Mouse (Mus musculus): ENCODE measurements around the gene C77080. TPM values are rescaled to one million over a fixed set of nuclear protein-coding genes. Genes with fewer than 3 reads are reported as not detected.

The C77080 gene
- 3.3 and 3.9 TPM in 2 replicates for polyA plus RNA-seq (2016; fragmentation: Nextera tagmentation; extraction: Ambion mirVana)

DNA sequence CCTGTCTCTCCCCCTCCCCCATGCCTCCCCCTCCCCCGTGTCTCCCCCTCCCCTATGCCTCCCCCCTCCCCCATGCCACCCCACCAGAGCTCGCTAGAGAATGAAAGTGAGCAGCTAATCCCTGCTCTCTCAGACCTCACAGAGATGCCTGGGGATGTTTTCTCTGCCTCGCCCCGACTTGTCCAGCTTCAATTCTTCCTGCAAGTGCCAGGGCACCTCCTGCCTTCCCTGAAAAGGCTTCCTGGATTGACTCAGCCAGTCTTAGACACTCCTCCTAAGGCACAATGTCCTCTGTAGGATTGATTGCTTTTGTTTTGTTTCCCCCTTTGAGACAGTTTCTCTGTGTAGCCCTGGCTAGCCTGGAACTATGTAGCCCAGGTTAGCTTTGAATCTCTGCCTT, at the start of gene C77080:
C77080 (minus strand) TSS at position 209 of the 400 bp plus-strand sequence.
- no peak for DNase-seq (ENCODE audit: extremely low spot score, low spot score)
- peaks cover 16% of the 10 kb centered on the region; the same call in 1 of the 2 replicates for H3K27me3 ChIP-seq (ENCODE audit: poor library complexity, severe bottlenecking)
- peaks cover 58% of the 10 kb centered on the region for H3K4me1 ChIP-seq
- H3K27ac ChIP-seq = peak within 1 kb of the TSS; percentile 76
- H3K4me3 ChIP-seq = no peak within 1 kb of the TSS
- H3K9me3 ChIP-seq = no peaks in the 10 kb centered on the region
- no peaks in the 10 kb centered on the region for H3K36me3 ChIP-seq (replicated peaks)
- WGBS = 0% methylated on average over 2 of the region's 4 CpGs

DNA sequence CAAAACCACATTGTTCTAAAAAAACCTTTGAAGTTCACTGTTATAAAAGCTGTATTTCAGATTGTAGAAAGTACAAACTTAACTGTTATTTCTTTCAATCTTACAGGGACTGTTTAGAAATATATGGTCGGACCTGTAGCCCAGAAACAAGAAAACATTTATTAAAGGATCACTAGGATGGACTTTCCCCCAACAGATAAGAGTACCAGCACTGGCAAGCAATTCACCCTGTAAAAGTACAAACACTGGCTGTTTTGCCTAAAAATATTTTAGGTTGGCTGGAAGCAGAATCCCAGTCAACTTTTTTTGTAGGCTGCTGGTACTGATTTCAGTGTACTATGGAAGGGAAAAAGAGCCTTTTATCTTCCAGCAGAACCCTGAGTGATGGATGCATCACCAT, 46.7 kb upstream of the C77080 start:
- Histone ChIP-seq H3K27ac (no peak overlapping the region), H3K36me3 (replicated peaks) (peaks cover 84% of the 10 kb centered on the region), H3K4me1 (no peaks in the 10 kb centered on the region), H3K27me3 (ENCODE audit: poor library complexity, severe bottlenecking) (no peaks in the 10 kb centered on the region), H3K4me3 (no peak overlapping the region), H3K9me3 (no peaks in the 10 kb centered on the region)
- no peak for DNase-seq (ENCODE audit: extremely low spot score, low spot score)
- 90% methylated on average over 1 of the region's 1 CpGs for WGBS

- no peak for DNase-seq (ENCODE audit: extremely low spot score, low spot score)
- H3K27me3 ChIP-seq (ENCODE audit: poor library complexity, severe bottlenecking) = no peaks in the 10 kb centered on the region
- peaks cover 47% of the 10 kb centered on the region for H3K36me3 ChIP-seq (replicated peaks)
- H3K27ac ChIP-seq = no peak overlapping the region
- H3K4me1 ChIP-seq = peaks cover 4% of the 10 kb centered on the region
- H3K4me3 ChIP-seq = no peak overlapping the region
- peaks cover 11% of the 10 kb centered on the region for H3K9me3 ChIP-seq
- WGBS = 85% methylated on average over 1 of the region's 1 CpGs
These were observed 43.1 kb upstream of the C77080 start for GRCm38 (mm10) chr4:129304306-129304705.

DNA sequence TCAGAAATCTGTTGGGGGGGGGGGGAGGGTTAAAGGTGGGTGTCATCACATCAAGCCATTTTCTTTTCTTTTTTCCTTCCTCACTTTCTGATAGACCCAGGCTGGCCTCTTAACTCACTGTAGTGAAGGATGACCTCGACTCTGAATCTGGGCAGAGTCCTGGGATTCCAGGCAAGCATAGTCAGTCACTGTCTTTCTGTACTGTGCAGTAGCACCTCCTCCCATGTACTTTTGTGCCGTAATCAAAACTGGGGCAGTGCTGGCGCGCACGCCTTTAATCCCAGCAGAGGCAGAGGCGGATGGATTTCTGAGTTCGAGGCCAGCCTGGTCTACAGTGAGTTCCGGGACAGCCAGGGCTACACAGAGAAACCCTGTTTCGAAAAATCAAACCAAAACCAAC, 42.6 kb upstream of the C77080 start:
- DNase-seq (ENCODE audit: extremely low spot score, low spot score) = no peak
- WGBS = 94% methylated on average over 9 of the region's 9 CpGs
- H3K4me1 ChIP-seq = peaks cover 8% of the 10 kb centered on the region
- peaks cover 11% of the 10 kb centered on the region for H3K9me3 ChIP-seq
- H3K27ac ChIP-seq = no peak overlapping the region
- H3K4me3 ChIP-seq = no peak overlapping the region
- H3K27me3 ChIP-seq (ENCODE audit: poor library complexity, severe bottlenecking) = no peaks in the 10 kb centered on the region
- H3K36me3 ChIP-seq (replicated peaks) = peaks cover 42% of the 10 kb centered on the region

- H3K4me3 ChIP-seq = no peak overlapping the region
- no peak for DNase-seq (ENCODE audit: extremely low spot score, low spot score)
- no peak overlapping the region for H3K27ac ChIP-seq
- H3K4me1 ChIP-seq = peaks cover 13% of the 10 kb centered on the region
- WGBS = 83% methylated on average over 5 of the region's 5 CpGs
- H3K36me3 ChIP-seq (replicated peaks) = peaks cover 38% of the 10 kb centered on the region
- H3K9me3 ChIP-seq = peaks cover 11% of the 10 kb centered on the region
- no peaks in the 10 kb centered on the region for H3K27me3 ChIP-seq (ENCODE audit: poor library complexity, severe bottlenecking)
These were observed 42.2 kb upstream of the C77080 start for GRCm38 (mm10) chr4:129303401-129303800.

DNA sequence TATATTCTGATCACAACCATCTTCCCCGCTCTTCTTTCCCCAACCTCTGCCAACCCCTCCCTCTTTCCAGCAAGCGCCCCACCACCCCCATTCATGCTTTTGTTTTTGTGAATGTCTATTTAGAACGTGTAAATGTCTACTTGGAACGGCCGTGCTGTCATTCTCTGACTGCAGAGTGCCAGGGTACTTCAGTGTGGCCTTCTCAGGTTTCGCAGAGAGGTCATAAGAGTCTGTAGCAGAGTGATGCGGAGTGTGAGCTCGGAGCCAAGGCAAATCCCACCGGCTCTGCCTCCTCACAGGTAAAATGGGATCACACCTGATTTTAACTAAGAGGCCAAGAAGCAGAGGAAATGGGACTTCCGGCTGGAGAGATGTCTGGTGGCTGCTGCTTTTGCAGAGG, 37.9 kb upstream of the C77080 start:
- Histone ChIP-seq H3K4me3 (no peak overlapping the region), H3K4me1 (peaks cover 20% of the 10 kb centered on the region), H3K36me3 (replicated peaks) (peaks cover 3% of the 10 kb centered on the region), H3K27ac (no peak overlapping the region), H3K27me3 (ENCODE audit: poor library complexity, severe bottlenecking) (peaks cover 3% of the 10 kb centered on the region), H3K9me3 (peaks cover 11% of the 10 kb centered on the region)
- DNase-seq (ENCODE audit: extremely low spot score, low spot score) = no peak
- 70% methylated on average over 10 of the region's 10 CpGs for WGBS

- peaks cover 29% of the 10 kb centered on the region for H3K4me1 ChIP-seq
- WGBS = 92% methylated on average over 4 of the region's 4 CpGs
These were observed 36.5 kb upstream of the C77080 start for GRCm38 (mm10) chr4:129297724-129298123.

DNA sequence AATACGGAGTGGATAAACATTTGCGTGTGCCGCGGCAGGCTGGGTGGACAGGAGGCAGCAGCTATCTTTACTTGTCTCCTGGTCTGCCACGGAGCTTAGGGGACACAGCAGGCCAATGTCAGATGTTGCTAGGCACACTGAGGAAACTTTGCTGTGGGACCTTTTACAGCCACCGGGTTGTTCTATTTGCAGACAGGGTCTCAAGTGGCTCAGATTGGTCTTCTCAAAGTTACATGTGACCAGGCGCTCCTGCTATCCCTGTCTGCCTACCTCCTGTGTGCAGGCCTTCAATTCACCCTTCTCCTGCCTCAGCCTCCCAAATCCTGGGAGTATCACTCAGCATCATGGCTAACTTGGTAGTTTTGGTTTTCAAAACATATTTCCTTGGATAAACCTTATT, 34.9 kb upstream of the C77080 start:
- no peaks in the 10 kb centered on the region for H3K36me3 ChIP-seq (replicated peaks)
- no peak overlapping the region for H3K4me3 ChIP-seq
- peaks cover 29% of the 10 kb centered on the region for H3K4me1 ChIP-seq
- 94% methylated on average over 7 of the region's 7 CpGs for WGBS
- H3K27me3 ChIP-seq (ENCODE audit: poor library complexity, severe bottlenecking) = peaks cover 18% of the 10 kb centered on the region
- no peak for DNase-seq (ENCODE audit: extremely low spot score, low spot score)
- H3K27ac ChIP-seq = no peak overlapping the region
- H3K9me3 ChIP-seq = peaks cover 5% of the 10 kb centered on the region

More at GRCm38 (mm10) chr4:129297724-129298123, 36.5 kb upstream of the C77080 start:
- peaks cover 16% of the 10 kb centered on the region for H3K27me3 ChIP-seq (ENCODE audit: poor library complexity, severe bottlenecking)
- no peak overlapping the region for H3K27ac ChIP-seq
- peaks cover 11% of the 10 kb centered on the region for H3K9me3 ChIP-seq
- no peaks in the 10 kb centered on the region; the same call in 1 of the 2 replicates for H3K36me3 ChIP-seq (replicated peaks)
- H3K4me3 ChIP-seq = no peak overlapping the region
- no peak for DNase-seq (ENCODE audit: extremely low spot score, low spot score)

- H3K36me3 ChIP-seq (replicated peaks) = no peaks in the 10 kb centered on the region
- H3K27ac ChIP-seq = no peak overlapping the region
- no peak overlapping the region for H3K4me3 ChIP-seq
- 83% methylated on average over 2 of the region's 2 CpGs for WGBS
- no peak for DNase-seq (ENCODE audit: extremely low spot score, low spot score)
- H3K27me3 ChIP-seq (ENCODE audit: poor library complexity, severe bottlenecking) = peaks cover 18% of the 10 kb centered on the region
- no peaks in the 10 kb centered on the region for H3K9me3 ChIP-seq
- H3K4me1 ChIP-seq = peaks cover 29% of the 10 kb centered on the region
These were observed 34.0 kb upstream of the C77080 start for GRCm38 (mm10) chr4:129295188-129295587.

DNA sequence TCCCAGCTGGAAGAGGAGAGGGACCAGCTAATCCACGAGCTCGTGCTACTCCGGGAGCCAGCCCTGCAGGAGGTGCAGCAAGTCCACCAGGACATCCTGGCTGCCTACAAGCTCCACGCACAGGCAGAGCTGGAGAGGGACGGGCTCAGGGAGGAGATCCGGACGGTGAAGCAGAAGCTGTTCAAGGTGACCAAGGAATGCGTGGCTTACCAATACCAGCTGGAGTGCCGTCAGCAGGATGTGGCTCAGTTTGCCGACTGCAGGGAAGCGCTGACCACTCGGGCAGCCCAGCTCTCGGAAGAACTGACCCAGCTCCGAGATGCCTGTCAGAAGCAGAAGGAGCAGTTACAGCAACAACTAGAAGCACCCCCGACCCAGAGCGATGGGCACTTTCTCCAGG, 32.5 kb upstream of the C77080 start:
- Histone ChIP-seq H3K4me1 (peaks cover 19% of the 10 kb centered on the region), H3K27me3 (ENCODE audit: poor library complexity, severe bottlenecking) (peaks cover 30% of the 10 kb centered on the region), H3K27ac (0 out of 2 replicates have a peak overlapping the region, but pooled peaks have one; percentile 32), H3K9me3 (0 out of 2 replicates have a peak, but pooled peaks cover 3% of the 10 kb centered on the region), H3K36me3 (replicated peaks) (no peaks in the 10 kb centered on the region), H3K4me3 (0 out of 2 replicates have a peak overlapping the region, but pooled peaks have one; percentile 13)
- WGBS = 36% methylated on average over 16 of the region's 16 CpGs
- no peak for DNase-seq (ENCODE audit: extremely low spot score, low spot score)

DNA sequence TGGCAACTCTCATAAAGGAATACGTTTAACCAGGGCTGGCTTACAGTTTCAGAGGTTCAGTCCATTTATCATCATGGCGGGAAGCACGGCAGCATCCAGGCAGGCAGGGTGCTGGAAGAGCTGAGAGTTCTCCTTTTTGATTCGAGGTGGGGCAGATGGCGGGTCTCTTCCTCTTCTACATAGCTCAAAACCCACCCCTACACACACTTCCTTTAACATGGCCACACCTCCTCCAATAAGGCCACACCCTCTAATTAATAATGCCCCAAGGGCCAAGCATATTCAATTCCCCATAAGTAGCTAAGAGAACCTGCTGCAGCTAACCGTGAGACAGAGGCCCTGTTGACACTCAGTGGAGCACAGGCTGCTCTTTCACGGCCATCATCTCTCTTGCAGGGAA, 31.6 kb upstream of the C77080 start:
- no peaks in the 10 kb centered on the region for H3K36me3 ChIP-seq (replicated peaks)
- H3K4me1 ChIP-seq = peaks cover 14% of the 10 kb centered on the region
- no peak for DNase-seq (ENCODE audit: extremely low spot score, low spot score)
- peaks cover 39% of the 10 kb centered on the region for H3K27me3 ChIP-seq (ENCODE audit: poor library complexity, severe bottlenecking)
- H3K4me3 ChIP-seq = no peak overlapping the region
- H3K27ac ChIP-seq = no peak overlapping the region
- WGBS = 71% methylated on average over 7 of the region's 7 CpGs
- H3K9me3 ChIP-seq = 0 out of 2 replicates have a peak, but pooled peaks cover 3% of the 10 kb centered on the region

DNA sequence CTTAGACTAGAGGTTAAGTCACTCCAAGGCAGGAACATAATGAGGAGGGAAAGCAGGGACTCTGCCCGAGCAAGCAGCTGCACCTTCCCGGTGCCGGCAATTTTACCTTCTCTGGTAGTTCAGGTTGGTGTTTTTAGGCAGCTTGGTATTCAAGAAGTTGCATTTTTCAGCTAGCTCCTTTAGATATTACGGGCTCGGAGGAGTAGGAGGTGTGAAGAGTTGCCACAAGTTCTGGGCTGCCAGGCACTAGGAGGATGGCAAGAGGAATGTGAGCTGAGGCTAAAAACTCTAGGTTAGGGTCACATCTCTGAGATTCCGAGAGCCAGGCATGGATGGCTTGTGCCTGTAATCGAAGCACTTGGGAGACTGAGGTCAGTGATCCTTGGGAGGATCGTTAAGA, 28.5 kb upstream of the C77080 start:
- Histone ChIP-seq H3K36me3 (replicated peaks) (no peaks in the 10 kb centered on the region), H3K4me1 (peaks cover 30% of the 10 kb centered on the region), H3K4me3 (no peak overlapping the region), H3K27me3 (ENCODE audit: poor library complexity, severe bottlenecking) (peaks cover 64% of the 10 kb centered on the region), H3K27ac (no peak overlapping the region), H3K9me3 (0 out of 2 replicates have a peak, but pooled peaks cover 3% of the 10 kb centered on the region)
- DNase-seq (ENCODE audit: extremely low spot score, low spot score) = no peak
- 90% methylated on average over 8 of the region's 8 CpGs for WGBS

DNA sequence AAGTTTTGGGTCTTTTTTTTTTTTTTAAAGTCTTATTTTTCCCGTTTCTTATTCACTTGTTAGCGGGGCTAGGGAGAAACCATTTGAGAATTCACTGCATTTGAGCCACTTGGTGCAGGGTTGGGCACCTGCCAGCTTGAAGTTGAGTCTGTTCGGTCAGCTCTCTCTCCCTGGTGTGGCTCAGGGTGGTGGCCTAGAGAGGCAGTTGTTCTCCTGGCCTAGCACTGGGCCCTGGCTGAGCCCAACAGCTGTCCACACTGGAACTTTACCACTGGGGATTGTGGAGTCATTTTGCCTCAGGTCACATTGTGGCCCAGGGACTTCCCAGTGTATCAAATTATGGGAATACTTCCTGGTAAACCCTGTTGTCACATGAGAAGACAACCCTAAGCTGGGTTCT, 26.9 kb upstream of the C77080 start:
- Histone ChIP-seq H3K4me3 (peak overlapping the region; percentile 66), H3K27me3 (ENCODE audit: poor library complexity, severe bottlenecking) (peaks cover 52% of the 10 kb centered on the region), H3K27ac (no peak overlapping the region), H3K4me1 (peaks cover 23% of the 10 kb centered on the region), H3K36me3 (replicated peaks) (no peaks in the 10 kb centered on the region), H3K9me3 (0 out of 2 replicates have a peak, but pooled peaks cover 3% of the 10 kb centered on the region)
- 39% methylated on average over 3 of the region's 3 CpGs for WGBS
- DNase-seq (ENCODE audit: extremely low spot score, low spot score) = no peak

Measured in forebrain, embryonic 10.5 days (tissue).